Mouse (Mus musculus) midbrain, postnatal 0 days (tissue): Measurements from ENCODE around the gene Tmem179. TPM values are rescaled to one million over a fixed set of nuclear protein-coding genes. Genes with fewer than 3 reads are reported as not detected.

Source experiments
- ATAC-seq: fragments of 200-750 bp; cut with Nextera tagmentation; 2 replicates; pipeline ENCODE4 v1.8.0; 2017; ENCODE audit warnings: moderate number of reproducible peaks, mild to moderate bottlenecking, moderate TSS enrichment, moderate library complexity; ENCODE audit not compliant: low FRiP score
- DNase-seq: peaks from one replicate; pipeline ENCODE4 v3.0.0-alpha.2; 2015; ENCODE audit warnings: low spot score
- H3K27ac ChIP-seq: fragments of 300-500 bp; sonication (generic); 2 replicates; pipeline ENCODE4 v1.5.1; 2014; ENCODE audit warnings: low read depth, mild to moderate bottlenecking, low read length, mixed read lengths
- H3K27me3 ChIP-seq: fragments of 300-500 bp; sonication (generic); 2 replicates; pipeline ENCODE4 v1.6.1; 2014; ENCODE audit warnings: low read length, control low read depth, mixed read lengths; ENCODE audit not compliant: insufficient read depth
- H3K36me3 ChIP-seq: fragments of 300-500 bp; sonication (generic); 2 replicates; pipeline ENCODE4 v1.6.1; 2014; ENCODE audit warnings: low read length, control low read depth, mixed read lengths; ENCODE audit not compliant: insufficient read depth
- H3K4me1 ChIP-seq: fragments of 300-500 bp; sonication (generic); 2 replicates; pipeline ENCODE4 v1.6.1; 2014; ENCODE audit warnings: mild to moderate bottlenecking, control low read depth, antibody characterized with exemption, low read length, mixed read lengths; ENCODE audit not compliant: insufficient read depth
- H3K4me2 ChIP-seq: fragments of 300-500 bp; sonication (generic); 2 replicates; pipeline ENCODE4 v1.6.1; 2014; ENCODE audit warnings: low read depth, mild to moderate bottlenecking, low read length, mixed read lengths; ENCODE audit not compliant: poor library complexity, severe bottlenecking
- H3K4me3 ChIP-seq: fragments of 300-500 bp; sonication (generic); 2 replicates; pipeline ENCODE4 v1.5.1; 2014; ENCODE audit warnings: low read depth, mild to moderate bottlenecking, low read length, moderate library complexity
- H3K9ac ChIP-seq: fragments of 300-500 bp; sonication (generic); replicated peaks from 2 replicates; pipeline ENCODE4 v1.6.1; 2014; ENCODE audit warnings: mild to moderate bottlenecking, low read length, moderate library complexity, mixed read lengths; ENCODE audit not compliant: poor library complexity, severe bottlenecking
- H3K9me3 ChIP-seq: fragments of 300-500 bp; sonication (generic); 2 replicates; pipeline ENCODE4 v1.6.1; 2016; ENCODE audit warnings: low read length, control low read depth
- CTCF ChIP-seq: IDR thresholded peaks from 2 replicates; pipeline ENCODE4 v1.5.1; 2016; ENCODE audit warnings: antibody characterized with exemption, mild to moderate bottlenecking
- WGBS: fragments of 180-500 bp; shearing (Covaris S2); extraction: QIAGEN DNeasy Blood & Tissue Kit; methylation state at CpG from one replicate; pipeline ENCODE4 v1.1.7; 2014; 5-methylcytosine and 5-hydroxymethylcytosine counted together
- polyA plus RNA-seq: library from polyadenylated mRNA; unstranded; fragments of >200 nt; fragmentation: Nextera tagmentation; extraction: Ambion mirVana; gene quantifications from 2 replicates; pipeline ENCODE4 v1.2.1, GENCODE M21; 2015
- total RNA-seq: library from RNA; depleted of rRNA; stranded (reverse); fragments of >200 nt; gene quantifications from 2 replicates; pipeline ENCODE4 v1.2.3, GENCODE M21; 2014

Gene Tmem179
- total and polyA plus RNA-seq, 2 experiments from 2014 or later: 118 to 124 TPM

- H3K4me2 ChIP-seq: no peak overlapping the region
- H3K27ac ChIP-seq: no peak overlapping the region
- no peaks in the 10 kb centered on the region for H3K36me3 ChIP-seq
- TF ChIP-seq CTCF: no peak; the same call in 1 of the 2 replicates
- H3K27me3 ChIP-seq: peaks cover 3% of the 10 kb centered on the region; the same call in 1 of the 2 replicates
- no peak for DNase-seq
- ATAC-seq: no peak
- 94% methylated on average over 1 of the region's 1 CpGs for WGBS
- peaks cover 7% of the 10 kb centered on the region; the same call in 1 of the 2 replicates for H3K4me1 ChIP-seq
- no peak overlapping the region for H3K4me3 ChIP-seq
- H3K9ac ChIP-seq: no peak overlapping the region
- no peaks in the 10 kb centered on the region for H3K9me3 ChIP-seq
Observed at GRCm38 (mm10) chr12:112549287-112549686, 32.7 kb upstream of the Tmem179 start.

GRCm38 (mm10) chr12:112546110-112546509, 29.6 kb upstream of the Tmem179 start:
- no peak for ATAC-seq
- TF ChIP-seq CTCF: no peak
- Histone ChIP-seq H3K4me3 (no peak overlapping the region), H3K4me1 (peaks cover 10% of the 10 kb centered on the region; the same call in 1 of the 2 replicates), H3K36me3 (no peaks in the 10 kb centered on the region), H3K27ac (no peak overlapping the region), H3K27me3 (peaks cover 3% of the 10 kb centered on the region; the same call in 1 of the 2 replicates), H3K9ac (no peak overlapping the region), H3K9me3 (no peaks in the 10 kb centered on the region), H3K4me2 (no peak overlapping the region)
- no peak for DNase-seq
- WGBS: 87% methylated on average over 8 of the region's 8 CpGs

GRCm38 (mm10) chr12:112544946-112545701, 28.6 kb upstream of the Tmem179 start:
- Histone ChIP-seq H3K4me1 (peaks cover 10% of the 10 kb centered on the region; the same call in 1 of the 2 replicates), H3K4me2 (no peak overlapping the region), H3K9ac (0 out of 2 replicates have a peak overlapping the region, but pooled peaks have one; percentile 24), H3K27me3 (peaks cover 3% of the 10 kb centered on the region; the same call in 1 of the 2 replicates), H3K4me3 (no peak overlapping the region), H3K36me3 (no peaks in the 10 kb centered on the region), H3K9me3 (no peaks in the 10 kb centered on the region), H3K27ac (no peak overlapping the region)
- DNase-seq (no peak), ATAC-seq (no peak)
- 0 out of 2 replicates have a peak, but pooled peaks have one; percentile 6 for TF ChIP-seq CTCF
- 32% methylated on average over 12 of the region's 12 CpGs for WGBS

- 75% methylated on average over 9 of the region's 9 CpGs for WGBS
- ATAC-seq (no peak), DNase-seq (no peak)
- Histone ChIP-seq H3K9me3 (no peaks in the 10 kb centered on the region), H3K27ac (no peak overlapping the region), H3K27me3 (peaks cover 3% of the 10 kb centered on the region; the same call in 1 of the 2 replicates), H3K9ac (no peak overlapping the region), H3K36me3 (no peaks in the 10 kb centered on the region), H3K4me2 (no peak overlapping the region), H3K4me1 (peaks cover 10% of the 10 kb centered on the region; the same call in 1 of the 2 replicates), H3K4me3 (no peak overlapping the region)
- no peak for TF ChIP-seq CTCF
Observed at GRCm38 (mm10) chr12:112543941-112544340, 27.4 kb upstream of the Tmem179 start.

GRCm38 (mm10) chr12:112542920-112543300, 26.4 kb upstream of the Tmem179 start:
- H3K4me2 ChIP-seq: no peak overlapping the region

More at GRCm38 (mm10) chr12:112542920-112543300, 26.4 kb upstream of the Tmem179 start:
- H3K27me3 ChIP-seq: peaks cover 3% of the 10 kb centered on the region; the same call in 1 of the 2 replicates
- H3K9me3 ChIP-seq: no peaks in the 10 kb centered on the region
- DNase-seq (peak; percentile 95), ATAC-seq (peak; percentile 74)
- TF ChIP-seq CTCF: peak; percentile 99
- H3K4me1 ChIP-seq: peaks cover 10% of the 10 kb centered on the region; the same call in 1 of the 2 replicates
- H3K27ac ChIP-seq: no peak overlapping the region
- H3K9ac ChIP-seq: no peak overlapping the region
- H3K36me3 ChIP-seq: no peaks in the 10 kb centered on the region
- no peak overlapping the region for H3K4me3 ChIP-seq
- WGBS: 4% methylated on average over 11 of the region's 11 CpGs
